ENCODE assay signal across 20 mouse cellular contexts in genomic region chr12:31185933-31186845, GRCm38 (mm10). TPM values are rescaled to one million over a fixed set of nuclear protein-coding genes. Genes with fewer than 3 reads are reported as not detected.
DNase-seq lines count a peak whose midpoint lies in the region; ATAC-seq and TF ChIP-seq lines count a peak whose summit lies in the region.
"Had no signal": no experiment of that assay in that cellular context is flagged by ENCODE, and none has a peak within 500 bp of the region (broad histone marks: within the 10 kb centered on the region; RNA-seq: fewer than 3 reads in every experiment).

No protein-coding gene starts in this region.

- H3K27ac ChIP-seq in lung, embryonic 14.5 days (ENCODE audit: low read depth): peak overlapping the region; percentile 78; the same call in 1 of the 2 replicates
- peak overlapping the region; percentile 70 for H3K27ac ChIP-seq in embryonic facial prominence, embryonic 10.5 days (replicated peaks)
- peak overlapping the region; percentile 67; the same call in 1 of the 2 replicates for H3K27ac ChIP-seq in limb, embryonic 10.5 days
- H3K27ac ChIP-seq in heart, embryonic 11.5 days (ENCODE audit: low read depth, low read length): no peak overlapping the region
- H3K27ac ChIP-seq: macrophage had no signal

- no peak overlapping the region for H3K4me2 ChIP-seq in lung, embryonic 14.5 days
- no peak overlapping the region for H3K4me2 ChIP-seq in heart, embryonic 11.5 days

- no peak overlapping the region for H3K4me3 ChIP-seq in lung, embryonic 14.5 days (ENCODE audit: low read depth, low read length)
- no peak overlapping the region for H3K4me3 ChIP-seq in embryonic facial prominence, embryonic 10.5 days
- H3K4me3 ChIP-seq in limb, embryonic 10.5 days: no peak overlapping the region
- no peak overlapping the region for H3K4me3 ChIP-seq in heart, embryonic 11.5 days (ENCODE audit: low read depth, low read length)
- H3K4me3 ChIP-seq: erythroblast, embryonic 14.5 days had no signal

- peak; percentile 21 for DNase-seq in lung, embryonic 14.5 days
- DNase-seq in lung, postnatal 36 days: no peak
- peak; percentile 63 for DNase-seq in Muller cell, postnatal 12 days (ENCODE audit: inconsistent ontology term)
- DNase-seq in embryonic facial prominence, embryonic 10.5 days (ENCODE audit: low spot score): peak; percentile 20
- DNase-seq in limb, embryonic 10.5 days (ENCODE audit: low spot score): no peak
- no peak for DNase-seq in frontal cortex, postnatal 10 days (ENCODE audit: low spot score in 2 of 2)
- DNase-seq: cerebellum, postnatal 14 days; gastrocnemius, postnatal 36 days; kidney, adult 2 months; layer of hippocampus, adult 9-11 months; liver; spleen, adult 18-20 months; thymus, postnatal 14 days had no signal

- H3K9ac ChIP-seq in lung, embryonic 14.5 days: no peak overlapping the region
- no peak overlapping the region for H3K9ac ChIP-seq in heart, embryonic 11.5 days (ENCODE audit: low read depth, low read length)

- peaks cover 36% of the 10 kb centered on the region for H3K4me1 ChIP-seq in lung, embryonic 14.5 days (ENCODE audit: insufficient read depth)
- H3K4me1 ChIP-seq in embryonic facial prominence, embryonic 10.5 days: peaks cover 35% of the 10 kb centered on the region
- peaks cover 24% of the 10 kb centered on the region for H3K4me1 ChIP-seq in limb, embryonic 10.5 days
- peaks cover 8% of the 10 kb centered on the region for H3K4me1 ChIP-seq in heart, embryonic 11.5 days (ENCODE audit: control insufficient read depth, insufficient read depth, low read length)

- 66% methylated on average over 8 of the region's 8 CpGs for WGBS in lung, embryonic 14.5 days
- 71% methylated on average over 8 of the region's 8 CpGs for WGBS in embryonic facial prominence, embryonic 10.5 days
- 75% methylated on average over 8 of the region's 8 CpGs for WGBS in limb, embryonic 10.5 days
- WGBS in heart, embryonic 11.5 days (ENCODE audit: insufficient replicate concordance): 66% methylated on average over 8 of the region's 8 CpGs

- no peaks in the 10 kb centered on the region for H3K36me3 ChIP-seq in lung, embryonic 14.5 days (ENCODE audit: insufficient read depth)
- no peaks in the 10 kb centered on the region for H3K36me3 ChIP-seq in embryonic facial prominence, embryonic 10.5 days (replicated peaks)
- no peaks in the 10 kb centered on the region for H3K36me3 ChIP-seq in limb, embryonic 10.5 days
- no peaks in the 10 kb centered on the region for H3K36me3 ChIP-seq in heart, embryonic 11.5 days (ENCODE audit: control insufficient read depth, insufficient read depth, low read length)

- no peak for TF ChIP-seq CTCF in lung, embryonic 14.5 days (IDR thresholded peaks at IDR 0.05; ENCODE audit: low read depth)

- ATAC-seq in lung, embryonic 14.5 days (ENCODE audit: insufficient read depth): no peak
- ATAC-seq in megakaryocyte, adult 5-6 weeks (ENCODE audit: poor library complexity, severe bottlenecking): no peak
- no peak for ATAC-seq in heart, embryonic 11.5 days (replicated peaks; ENCODE audit: insufficient number of reproducible peaks, low FRiP score, low TSS enrichment)
- ATAC-seq: activated CD4-positive, CD25-positive, alpha-beta regulatory T cell, adult 4 months had no signal

- H3K9me3 ChIP-seq in lung, embryonic 14.5 days (ENCODE audit: low read depth, low read length): no peaks in the 10 kb centered on the region
- H3K9me3 ChIP-seq in embryonic facial prominence, embryonic 10.5 days: no peaks in the 10 kb centered on the region
- H3K9me3 ChIP-seq in limb, embryonic 10.5 days (replicated peaks): no peaks in the 10 kb centered on the region
- no peaks in the 10 kb centered on the region for H3K9me3 ChIP-seq in heart, embryonic 11.5 days (replicated peaks; ENCODE audit: control insufficient read depth, low read length)

- H3K27me3 ChIP-seq in lung, embryonic 14.5 days (ENCODE audit: insufficient read depth, low read length): no peaks in the 10 kb centered on the region
- no peaks in the 10 kb centered on the region for H3K27me3 ChIP-seq in embryonic facial prominence, embryonic 10.5 days (replicated peaks; ENCODE audit: low read depth, poor library complexity, severe bottlenecking)
- no peaks in the 10 kb centered on the region for H3K27me3 ChIP-seq in limb, embryonic 10.5 days (ENCODE audit: low read depth, poor library complexity, severe bottlenecking)
- H3K27me3 ChIP-seq in heart, embryonic 11.5 days (ENCODE audit: control insufficient read depth, insufficient read depth, low read length): 0 out of 2 replicates have a peak, but pooled peaks cover 3% of the 10 kb centered on the region

RNA-seq across cellular contexts. Expression of gene Gm6993, which starts 54.4 kb away (rescaled TPM):
- polyA plus RNA-seq in lung, embryonic 14.5 days (2014; fragmentation: Nextera tagmentation; extraction: Ambion mirVana): not detected in 2 replicates
- polyA plus RNA-seq in embryonic facial prominence, embryonic 10.5 days (2016; fragmentation: Nextera tagmentation; extraction: Ambion mirVana): not detected in 2 replicates
- polyA plus RNA-seq in limb, embryonic 10.5 days (2016; fragmentation: Nextera tagmentation; extraction: Ambion mirVana): not detected in 2 replicates
- total RNA-seq in megakaryocyte, adult 5-6 weeks (2015): not detected in 2 replicates
- not detected in 2 replicates for total RNA-seq in megakaryocyte, adult 5-6 weeks (2017)
- not detected in 2 replicates for polyA plus RNA-seq in heart, embryonic 11.5 days (2014; fragmentation: Nextera tagmentation; extraction: Ambion mirVana)
- total RNA-seq: gastrocnemius, postnatal 36 days; monocyte, adult 5-6 weeks had no signal
- polyA plus RNA-seq: activated CD4-positive, CD25-positive, alpha-beta regulatory T cell, adult 4 months; erythroblast, embryonic 14.5 days; heart, postnatal 0 days; kidney, adult 2 months; macrophage had no signal

Comparison
In these comparisons a context has a peak if more than half of its experiments do, and no peak if none do; other contexts are left out.
1. DNase-seq: peak in lung, embryonic 14.5 days (single experiment), Muller cell, postnatal 12 days (single experiment) and embryonic facial prominence, embryonic 10.5 days (single experiment); none in lung, postnatal 36 days (single experiment), limb, embryonic 10.5 days (single experiment) and frontal cortex, postnatal 10 days (0 of 2).